Mouse (Mus musculus) intestine, embryonic 15.5 days (tissue): ENCODE measurements at regions not wholly inside any gene's neighbourhood (a gene's known extent, or its start where the extent isn't known, plus 50 kb on each side); places are given as distances from the start of the nearest gene placed in this dataset.

ENCODE experiments used
- ATAC-seq: fragments of 200-750 bp; cut with Nextera tagmentation; 2 replicates; pipeline ENCODE4 v1.8.0; 2017; ENCODE audit warnings: moderate TSS enrichment, moderate library complexity
- H3K27ac ChIP-seq: fragments of 300-500 bp; sonication (generic); 2 replicates; pipeline ENCODE4 v1.5.1; 2015; ENCODE audit warnings: mild to moderate bottlenecking, inconsistent platforms
- H3K27me3 ChIP-seq: fragments of 300-500 bp; sonication (generic); replicated peaks from 2 replicates; pipeline ENCODE4 v1.6.1; 2015; ENCODE audit warnings: inconsistent platforms
- H3K36me3 ChIP-seq: fragments of 300-500 bp; sonication (generic); 2 replicates; pipeline ENCODE4 v1.6.1; 2015; ENCODE audit warnings: inconsistent platforms
- H3K4me1 ChIP-seq: fragments of 300-500 bp; sonication (generic); replicated peaks from 2 replicates; pipeline ENCODE4 v1.6.1; 2015; ENCODE audit warnings: inconsistent platforms
- H3K4me2 ChIP-seq: fragments of 300-500 bp; sonication (generic); replicated peaks from 2 replicates; pipeline ENCODE4 v1.6.1; 2015; ENCODE audit warnings: mild to moderate bottlenecking, inconsistent platforms
- H3K4me3 ChIP-seq: fragments of 300-500 bp; sonication (generic); replicated peaks from 2 replicates; pipeline ENCODE4 v1.5.1; 2015; ENCODE audit warnings: inconsistent platforms
- H3K9ac ChIP-seq: fragments of 300-500 bp; sonication (generic); 2 replicates; pipeline ENCODE4 v1.6.1; 2015; ENCODE audit warnings: inconsistent platforms
- H3K9me3 ChIP-seq: fragments of 300-500 bp; sonication (generic); 2 replicates; pipeline ENCODE4 v1.6.1; 2016; ENCODE audit warnings: inconsistent platforms
- WGBS: fragments of 180-500 bp; shearing (Covaris S2); methylation state at CpG from one replicate; pipeline ENCODE4 v1.1.7; 2015; 5-methylcytosine and 5-hydroxymethylcytosine counted together

DNA sequence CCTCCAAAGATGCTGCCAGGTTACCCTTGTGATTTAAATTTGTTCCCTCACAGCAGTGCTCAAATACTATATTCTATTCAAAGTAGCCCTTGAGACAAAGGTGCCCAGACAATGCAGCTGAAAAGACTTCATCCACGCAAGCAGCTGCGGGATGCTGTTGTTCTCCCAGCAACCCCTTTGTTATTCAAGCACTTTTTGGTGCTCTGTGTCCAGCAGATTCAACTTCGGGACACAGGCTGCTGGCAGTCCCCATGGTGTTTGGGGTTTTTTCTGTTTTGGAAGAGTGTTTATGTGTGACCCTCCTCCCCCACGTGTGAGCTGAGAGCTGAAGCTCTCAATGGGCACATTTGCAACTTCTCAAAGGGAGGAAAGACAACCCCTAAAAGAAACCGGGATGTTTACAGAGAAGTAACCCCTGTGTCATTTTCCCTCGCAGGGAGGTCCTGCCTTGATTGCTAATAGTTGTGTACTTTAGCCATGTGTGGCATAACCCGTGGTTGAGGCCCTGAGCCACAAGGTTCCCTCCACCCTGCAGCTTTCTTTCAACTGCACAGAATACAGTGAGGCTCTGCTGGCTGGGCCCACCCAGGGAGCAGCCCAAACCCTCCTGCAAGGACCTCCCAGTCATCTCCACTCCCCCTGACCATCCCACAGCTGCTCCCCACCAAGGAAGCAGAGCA lies 108.9 kb downstream of the Hsd17b3 start:
- Histone ChIP-seq H3K36me3 (no peaks in the 10 kb centered on the region), H3K4me2 (no peak overlapping the region), H3K4me3 (no peak overlapping the region), H3K9me3 (no peaks in the 10 kb centered on the region), H3K27me3 (no peaks in the 10 kb centered on the region), H3K9ac (no peak overlapping the region), H3K4me1 (peaks cover 12% of the 10 kb centered on the region; the same call in 1 of the 2 replicates), H3K27ac (peak overlapping the region; percentile 77)
- WGBS: 16% methylated on average over 7 of the region's 7 CpGs
- ATAC-seq: peak; percentile 92

DNA sequence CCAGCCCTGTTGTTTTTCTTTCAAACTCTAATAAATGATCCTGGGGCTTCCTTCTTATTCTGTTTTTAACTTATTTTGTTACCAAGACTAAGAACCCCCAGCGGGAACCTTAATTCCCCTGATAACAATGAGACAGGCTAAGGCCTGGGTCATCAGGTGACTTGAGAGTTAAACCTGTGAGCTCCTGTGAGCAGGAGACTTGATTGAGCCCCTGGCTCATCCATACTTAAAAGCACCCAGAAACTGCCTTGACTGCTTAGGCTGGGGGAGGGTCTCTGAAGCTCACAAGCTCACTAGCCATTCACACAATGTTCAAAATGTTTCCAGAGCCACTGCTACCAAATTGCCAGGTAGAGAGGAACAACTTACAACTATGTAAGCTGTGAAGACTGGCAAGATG lies 109.4 kb downstream of the Hsd17b3 start:
- Histone ChIP-seq H3K27ac (peak overlapping the region; percentile 77), H3K4me3 (no peak overlapping the region), H3K27me3 (no peaks in the 10 kb centered on the region), H3K4me2 (no peak overlapping the region), H3K4me1 (peaks cover 8% of the 10 kb centered on the region; the same call in 1 of the 2 replicates), H3K9ac (no peak overlapping the region), H3K36me3 (no peaks in the 10 kb centered on the region), H3K9me3 (no peaks in the 10 kb centered on the region)
- WGBS: 38% methylated on average over 1 of the region's 1 CpGs
- ATAC-seq: no peak

DNA sequence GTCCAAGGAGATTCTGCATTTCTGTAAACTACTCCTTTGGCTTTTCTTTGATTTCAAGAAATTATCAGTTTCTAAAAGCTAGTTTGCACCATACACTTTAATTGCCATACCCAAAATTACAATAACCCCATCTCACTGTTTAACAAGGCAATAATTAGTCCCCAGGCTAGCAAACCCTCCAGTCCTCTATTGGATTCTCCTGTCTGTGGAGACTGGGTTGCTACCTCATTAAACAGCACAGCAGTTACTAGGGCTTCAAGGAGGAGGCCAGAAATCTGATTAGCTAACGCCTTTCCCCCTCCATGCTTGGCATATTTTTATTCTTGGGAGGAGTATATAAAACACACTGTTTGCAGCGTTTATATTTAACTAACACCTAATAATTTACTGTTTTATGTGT lies 119.1 kb downstream of the Hsd17b3 start:
- Histone ChIP-seq H3K4me1 (no peaks in the 10 kb centered on the region), H3K27ac (no peak overlapping the region), H3K36me3 (no peaks in the 10 kb centered on the region), H3K4me2 (no peak overlapping the region), H3K4me3 (no peak overlapping the region), H3K9ac (no peak overlapping the region), H3K9me3 (no peaks in the 10 kb centered on the region), H3K27me3 (no peaks in the 10 kb centered on the region)
- WGBS: 71% methylated on average over 2 of the region's 2 CpGs
- ATAC-seq: no peak

DNA sequence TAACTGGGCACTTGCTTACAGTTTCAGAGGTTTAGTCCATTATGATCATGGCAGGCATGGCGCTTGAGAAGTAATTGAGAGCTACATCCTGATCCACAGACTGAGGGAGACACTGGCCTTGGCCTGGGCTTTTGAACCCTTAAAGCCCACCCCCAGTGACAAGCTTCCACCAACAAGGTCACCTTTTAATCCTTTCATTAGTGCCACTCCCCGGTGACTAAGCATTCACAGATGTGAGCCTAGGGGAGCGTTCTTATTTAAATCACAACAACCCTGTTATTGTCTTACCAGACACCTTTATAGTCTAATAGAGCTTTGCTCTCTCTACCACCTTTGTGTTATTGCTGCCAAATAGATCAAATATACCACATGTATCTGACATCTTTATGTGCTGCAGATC lies 120.4 kb downstream of the Hsd17b3 start:
- Histone ChIP-seq H3K4me2 (no peak overlapping the region), H3K36me3 (no peaks in the 10 kb centered on the region), H3K27me3 (no peaks in the 10 kb centered on the region), H3K4me1 (no peaks in the 10 kb centered on the region), H3K27ac (no peak overlapping the region), H3K9me3 (no peaks in the 10 kb centered on the region), H3K9ac (no peak overlapping the region), H3K4me3 (no peak overlapping the region)
- no peak for ATAC-seq
- WGBS: 85% methylated on average over 3 of the region's 3 CpGs

DNA sequence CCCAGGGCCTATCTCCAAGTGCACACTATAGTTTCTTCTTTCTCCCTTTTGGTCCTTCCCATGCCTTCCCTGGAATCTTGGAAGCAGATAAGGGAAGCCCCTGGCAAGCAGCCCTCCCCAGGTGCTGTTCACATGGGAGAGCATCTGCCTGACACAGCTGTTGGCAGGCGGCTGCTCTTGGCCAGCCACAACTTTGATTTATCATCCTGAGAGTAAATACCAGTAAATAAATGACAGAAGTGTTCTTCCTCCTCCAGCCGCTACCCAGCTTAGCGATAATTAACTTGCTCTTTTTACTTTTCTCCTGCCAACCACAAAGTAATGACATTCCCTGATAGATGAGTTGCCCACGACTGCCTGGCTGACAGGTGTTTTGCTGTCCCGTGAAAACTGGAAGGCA lies 131.9 kb downstream of the Hsd17b3 start:
- no peaks in the 10 kb centered on the region for H3K27me3 ChIP-seq
- H3K4me2 ChIP-seq: no peak overlapping the region
- H3K9me3 ChIP-seq: no peaks in the 10 kb centered on the region
- no peak overlapping the region for H3K27ac ChIP-seq
- H3K4me3 ChIP-seq: no peak overlapping the region
- H3K4me1 ChIP-seq: peaks cover 3% of the 10 kb centered on the region
- H3K9ac ChIP-seq: no peak overlapping the region
- peak; percentile 34 for ATAC-seq
- H3K36me3 ChIP-seq: no peaks in the 10 kb centered on the region
- WGBS: 15% methylated on average over 5 of the region's 5 CpGs

DNA sequence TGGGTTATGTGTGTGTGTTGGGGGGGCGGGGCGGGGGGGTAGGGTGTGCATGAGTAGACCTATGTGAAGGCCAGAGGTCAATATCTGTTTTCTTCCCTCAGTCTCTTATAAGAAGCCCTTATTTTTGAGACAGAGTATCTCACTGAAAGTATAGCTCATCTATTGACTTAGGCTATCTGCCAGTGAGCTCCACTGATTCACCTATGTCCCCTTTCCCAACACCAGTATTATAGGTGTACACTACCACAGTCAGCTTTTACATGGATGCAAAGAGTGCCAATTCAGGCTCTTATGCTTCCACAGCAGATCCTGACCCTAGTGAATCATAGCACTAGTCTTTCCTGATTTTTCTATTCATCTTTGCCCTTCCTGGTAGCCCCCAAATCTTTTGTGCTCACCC lies 134.7 kb downstream of the Hsd17b3 start:
- no peaks in the 10 kb centered on the region for H3K36me3 ChIP-seq
- WGBS: 91% methylated on average over 2 of the region's 2 CpGs
- no peak overlapping the region for H3K27ac ChIP-seq
- no peak for ATAC-seq
- H3K9me3 ChIP-seq: no peaks in the 10 kb centered on the region
- H3K27me3 ChIP-seq: no peaks in the 10 kb centered on the region
- no peak overlapping the region for H3K4me3 ChIP-seq
- H3K4me1 ChIP-seq: peaks cover 19% of the 10 kb centered on the region
- no peak overlapping the region for H3K9ac ChIP-seq
- H3K4me2 ChIP-seq: no peak overlapping the region

DNA sequence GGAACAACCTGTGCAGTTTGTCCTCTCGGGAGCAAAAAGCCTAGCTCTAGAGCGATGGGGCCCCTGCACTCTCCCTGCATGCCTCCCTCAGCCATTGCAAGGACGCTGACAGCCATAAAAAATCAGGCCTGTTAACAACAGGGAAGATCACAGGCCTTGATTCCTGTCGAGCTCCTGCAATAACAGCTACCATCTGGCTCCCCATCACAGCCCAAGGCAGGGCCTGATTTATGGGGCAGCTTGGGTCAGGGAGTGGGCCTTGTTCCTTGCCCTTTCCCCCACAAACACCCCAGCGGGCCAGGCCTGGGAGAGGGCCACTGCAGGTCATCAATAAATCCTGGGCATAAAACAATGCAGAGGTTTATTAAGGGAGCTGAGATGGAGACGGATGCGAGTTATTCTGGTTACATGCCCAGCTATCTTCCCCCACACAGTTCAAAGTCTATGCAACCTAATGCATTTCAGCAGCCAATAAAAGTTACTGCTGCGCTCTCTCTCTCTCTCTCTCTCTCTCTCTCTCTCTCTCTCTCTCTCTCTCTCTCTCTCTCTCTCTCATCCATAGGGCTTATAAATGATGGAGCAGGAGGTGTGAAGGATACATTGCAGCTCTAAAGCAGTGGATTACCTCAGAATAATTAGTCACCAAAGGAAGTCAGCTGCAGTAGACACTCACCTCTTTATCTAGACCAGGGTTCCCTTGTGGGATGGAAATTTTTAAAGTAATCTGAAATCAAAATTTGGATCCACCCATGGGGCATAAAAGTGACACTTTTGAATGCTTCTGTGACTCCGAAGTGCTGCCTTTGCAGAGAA lies 136.9 kb downstream of the Hsd17b3 start:
- no peak overlapping the region for H3K9ac ChIP-seq
- no peak overlapping the region for H3K4me3 ChIP-seq
- no peaks in the 10 kb centered on the region for H3K9me3 ChIP-seq
- peak overlapping the region; percentile 15; the same call in 1 of the 2 replicates for H3K4me2 ChIP-seq
- H3K27me3 ChIP-seq: no peaks in the 10 kb centered on the region
- WGBS: 20% methylated on average over 9 of the region's 9 CpGs
- H3K36me3 ChIP-seq: no peaks in the 10 kb centered on the region
- peaks cover 19% of the 10 kb centered on the region for H3K4me1 ChIP-seq
- H3K27ac ChIP-seq: peak overlapping the region; percentile 81
- ATAC-seq: peak; percentile 90

DNA sequence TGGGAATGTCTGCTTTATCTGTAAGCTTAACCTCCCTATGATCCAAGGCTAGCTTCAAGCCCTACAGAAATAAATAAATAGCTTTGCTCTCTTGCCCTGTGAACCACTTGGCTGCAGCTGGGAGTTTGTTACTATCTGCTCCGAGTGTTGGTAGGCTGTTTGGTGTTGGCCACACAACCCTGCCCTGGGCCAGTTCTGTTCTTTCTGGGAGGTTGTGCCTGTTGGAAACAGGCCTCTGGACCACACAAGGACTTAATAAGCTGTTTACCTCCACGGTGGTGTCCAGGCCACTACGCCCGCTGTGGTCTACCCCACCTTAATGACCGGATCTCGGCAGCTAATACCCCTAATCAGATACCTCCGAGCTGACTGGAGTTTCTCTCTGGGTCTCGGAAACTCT lies 136.1 kb downstream of the Ercc6l2 start:
- no peak overlapping the region for H3K9ac ChIP-seq

More for the DNA sequence above, 136.1 kb downstream of the Ercc6l2 start:
- H3K27me3 ChIP-seq: no peaks in the 10 kb centered on the region
- peak; percentile 31 for ATAC-seq
- H3K4me1 ChIP-seq: peaks cover 17% of the 10 kb centered on the region
- no peaks in the 10 kb centered on the region for H3K36me3 ChIP-seq
- H3K27ac ChIP-seq: peak overlapping the region; percentile 81
- H3K9me3 ChIP-seq: no peaks in the 10 kb centered on the region
- H3K4me3 ChIP-seq: no peak overlapping the region
- no peak overlapping the region for H3K4me2 ChIP-seq
- WGBS: 23% methylated on average over 8 of the region's 8 CpGs
